Comparison of ENCODE assay signal across 26 mouse cellular contexts in the genomic region with DNA sequence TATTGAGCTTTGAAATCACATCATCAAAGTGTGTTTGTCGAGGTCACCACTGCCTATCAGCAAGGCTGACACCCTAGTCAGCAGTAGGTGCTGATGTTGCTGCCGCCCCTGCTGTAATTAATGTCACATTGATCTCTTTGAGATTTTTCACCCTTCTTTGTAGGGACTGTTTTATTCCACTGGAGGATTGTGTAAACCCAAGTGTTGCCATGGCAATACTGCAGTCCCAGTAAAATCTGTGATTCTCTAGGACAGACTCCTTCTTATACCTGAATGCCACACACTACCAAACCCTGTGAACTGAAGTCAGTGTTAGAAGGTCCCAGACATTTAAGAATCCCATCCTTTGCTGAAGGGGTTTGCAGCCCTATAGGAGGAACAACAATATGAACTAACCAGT.
DNase-seq lines count a peak whose midpoint lies in the region; ATAC-seq lines count a peak whose summit lies in the region.
"Had no signal": no experiment of that assay in that cellular context is flagged by ENCODE, and none has a peak within 500 bp of the region (broad histone marks: within the 10 kb centered on the region; RNA-seq: fewer than 3 reads in every experiment).

No protein-coding gene starts in this region.

- H3K36me3 ChIP-seq in forebrain, embryonic 14.5 days (ENCODE audit: control insufficient read depth, insufficient read depth, low read length) = no peaks in the 10 kb centered on the region
- no peaks in the 10 kb centered on the region for H3K36me3 ChIP-seq in forebrain, embryonic 10.5 days (replicated peaks)
- no peaks in the 10 kb centered on the region for H3K36me3 ChIP-seq in midbrain, embryonic 16.5 days (ENCODE audit: control insufficient read depth, insufficient read depth, low read length)
- no peaks in the 10 kb centered on the region for H3K36me3 ChIP-seq in midbrain, embryonic 10.5 days
- H3K36me3 ChIP-seq: embryonic facial prominence, embryonic 12.5 days; embryonic facial prominence, embryonic 15.5 days; heart, embryonic 13.5 days had no signal

- no peak overlapping the region for H3K9ac ChIP-seq in forebrain, embryonic 14.5 days (ENCODE audit: low read length)
- H3K9ac ChIP-seq in midbrain, embryonic 16.5 days (ENCODE audit: low read depth, low read length) = no peak overlapping the region
- H3K9ac ChIP-seq: embryonic facial prominence, embryonic 12.5 days; embryonic facial prominence, embryonic 15.5 days; heart, embryonic 13.5 days; hindbrain, embryonic 14.5 days had no signal

- no peak overlapping the region for H3K27ac ChIP-seq in forebrain, embryonic 14.5 days (ENCODE audit: low read depth, low read length)
- H3K27ac ChIP-seq in forebrain, embryonic 10.5 days = no peak overlapping the region
- H3K27ac ChIP-seq in midbrain, embryonic 16.5 days (ENCODE audit: low read length) = no peak overlapping the region
- no peak overlapping the region for H3K27ac ChIP-seq in midbrain, embryonic 10.5 days (replicated peaks)
- H3K27ac ChIP-seq: embryonic facial prominence, embryonic 12.5 days; embryonic facial prominence, embryonic 15.5 days; heart, embryonic 13.5 days; hindbrain, embryonic 14.5 days; hindbrain, postnatal 0 days had no signal

- intact Hi-C loops in left cerebral cortex, postnatal 14 days (cut with DNase I) = no loop called here
- intact Hi-C loops in left cerebral cortex, postnatal 25 days (cut with DNase I) = no loop called here

- no peaks in the 10 kb centered on the region for H3K4me1 ChIP-seq in forebrain, embryonic 14.5 days (ENCODE audit: control insufficient read depth, insufficient read depth, low read length)
- no peaks in the 10 kb centered on the region for H3K4me1 ChIP-seq in forebrain, embryonic 10.5 days
- no peaks in the 10 kb centered on the region for H3K4me1 ChIP-seq in midbrain, embryonic 16.5 days (ENCODE audit: control insufficient read depth, insufficient read depth, low read length)
- H3K4me1 ChIP-seq in midbrain, embryonic 10.5 days = no peaks in the 10 kb centered on the region
- H3K4me1 ChIP-seq: embryonic facial prominence, embryonic 12.5 days; embryonic facial prominence, embryonic 15.5 days; heart, embryonic 13.5 days had no signal

- H3K9me3 ChIP-seq in forebrain, embryonic 14.5 days (replicated peaks; ENCODE audit: control insufficient read depth, low read length) = no peaks in the 10 kb centered on the region
- no peaks in the 10 kb centered on the region for H3K9me3 ChIP-seq in forebrain, embryonic 10.5 days
- no peaks in the 10 kb centered on the region for H3K9me3 ChIP-seq in midbrain, embryonic 16.5 days (replicated peaks; ENCODE audit: control insufficient read depth, low read length, poor library complexity, severe bottlenecking)
- H3K9me3 ChIP-seq in midbrain, embryonic 10.5 days (replicated peaks) = no peaks in the 10 kb centered on the region
- H3K9me3 ChIP-seq: embryonic facial prominence, embryonic 12.5 days; embryonic facial prominence, embryonic 15.5 days; heart, embryonic 13.5 days had no signal

- H3K27me3 ChIP-seq in forebrain, embryonic 14.5 days (replicated peaks; ENCODE audit: control insufficient read depth, insufficient read depth, low read length) = no peaks in the 10 kb centered on the region
- no peaks in the 10 kb centered on the region for H3K27me3 ChIP-seq in forebrain, embryonic 10.5 days (ENCODE audit: poor library complexity, severe bottlenecking)
- H3K27me3 ChIP-seq in midbrain, embryonic 16.5 days (ENCODE audit: control insufficient read depth, insufficient read depth, low read depth, low read length) = no peaks in the 10 kb centered on the region
- no peaks in the 10 kb centered on the region for H3K27me3 ChIP-seq in midbrain, embryonic 10.5 days (ENCODE audit: low read depth, poor library complexity, severe bottlenecking)
- H3K27me3 ChIP-seq: embryonic facial prominence, embryonic 12.5 days; embryonic facial prominence, embryonic 15.5 days; heart, embryonic 13.5 days had no signal

- H3K4me3 ChIP-seq in forebrain, embryonic 14.5 days (ENCODE audit: low read depth, low read length) = no peak overlapping the region
- no peak overlapping the region for H3K4me3 ChIP-seq in forebrain, embryonic 10.5 days
- H3K4me3 ChIP-seq in midbrain, embryonic 16.5 days (ENCODE audit: low read depth, low read length) = no peak overlapping the region
- H3K4me3 ChIP-seq in midbrain, embryonic 10.5 days = no peak overlapping the region
- H3K4me3 ChIP-seq: embryonic facial prominence, embryonic 12.5 days; embryonic facial prominence, embryonic 15.5 days; heart, embryonic 13.5 days had no signal

- no peak overlapping the region for H3K4me2 ChIP-seq in forebrain, embryonic 14.5 days (ENCODE audit: low read length)
- no peak overlapping the region for H3K4me2 ChIP-seq in midbrain, embryonic 16.5 days (ENCODE audit: low read length)
- H3K4me2 ChIP-seq: embryonic facial prominence, embryonic 12.5 days; embryonic facial prominence, embryonic 15.5 days; heart, embryonic 13.5 days; hindbrain, embryonic 14.5 days had no signal

- DNase-seq in forebrain, embryonic 14.5 days (ENCODE audit: low spot score) = peak; percentile 4
- DNase-seq in forebrain, embryonic 10.5 days (ENCODE audit: extremely low spot score, low spot score) = no peak
- DNase-seq in left cerebral cortex, postnatal 14 days (ENCODE audit: low spot score in 2 of 2) = peak; percentile 12 to 14
- no peak for DNase-seq in left cerebral cortex, postnatal 25 days (ENCODE audit: low spot score in 2 of 2)
- DNase-seq in midbrain, embryonic 10.5 days (ENCODE audit: low spot score) = no peak
- peak; percentile 13 for DNase-seq in brain, adult 2 months (ENCODE audit: low read depth, low spot score)
- DNase-seq in frontal cortex, postnatal 36 days (ENCODE audit: low spot score in 2 of 2) = no peak
- DNase-seq: adrenal gland, adult 8-10 months; adrenal gland, postnatal 25 days; cerebellum, adult 11 months; cerebellum, adult 2 months; cerebellum, adult 9-11 months; cerebellum, postnatal 25 days; gastrocnemius, postnatal 25 days; heart, adult 18-20 months; heart, postnatal 14 days; heart, postnatal 4 days had no signal

- WGBS in forebrain, embryonic 14.5 days = 46% methylated on average over 2 of the region's 2 CpGs
- WGBS in forebrain, embryonic 10.5 days = 76% methylated on average over 2 of the region's 2 CpGs
- WGBS in midbrain, embryonic 16.5 days = 40% methylated on average over 2 of the region's 2 CpGs
- 61% methylated on average over 2 of the region's 2 CpGs for WGBS in midbrain, embryonic 10.5 days

- ATAC-seq in forebrain, embryonic 14.5 days = no peak
- 0 out of 2 replicates have a peak, but pooled peaks have one; percentile 45 for ATAC-seq in midbrain, embryonic 16.5 days
- ATAC-seq: activated CD4-positive, CD25-positive, alpha-beta regulatory T cell, adult 4 months; forebrain, embryonic 16.5 days; hindbrain, postnatal 0 days; inflammation-experienced regulatory T-cells, adult 6 months had no signal

Comparison
In these comparisons a context has a peak if more than half of its experiments do, and no peak if none do; other contexts are left out.
1. DNase-seq: peak in forebrain, embryonic 14.5 days (single experiment), left cerebral cortex, postnatal 14 days (2 of 2) and brain, adult 2 months (single experiment); none in forebrain, embryonic 10.5 days (single experiment), left cerebral cortex, postnatal 25 days (0 of 2), midbrain, embryonic 10.5 days (single experiment) and frontal cortex, postnatal 36 days (0 of 2).